Mouse (Mus musculus): ENCODE data around the gene Hist1h3a. TPM values are rescaled to one million over a fixed set of nuclear protein-coding genes. Genes with fewer than 3 reads are reported as not detected.

The Hist1h3a gene
- total and polyA plus RNA-seq, 3 experiments = 5.3 to 261 (median 139) TPM

DNA sequence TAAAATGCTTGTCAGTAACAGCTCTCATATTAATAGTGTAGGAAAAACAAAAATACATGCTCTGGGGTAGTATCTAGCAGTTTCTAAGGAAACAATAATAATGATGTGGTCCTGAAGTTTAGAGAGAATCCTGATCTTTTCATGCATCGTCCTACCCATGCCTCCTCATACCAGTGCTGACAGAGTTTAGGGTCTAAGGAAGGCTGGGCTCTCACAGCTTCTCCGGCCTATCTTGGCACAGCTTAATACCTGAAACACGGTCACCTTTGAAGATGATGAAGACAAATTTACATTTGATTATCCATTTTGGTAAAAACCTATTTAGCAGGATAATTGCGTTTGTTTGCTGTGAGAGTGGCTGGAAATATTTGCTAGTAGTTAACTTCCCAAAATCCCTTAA lies 18.2 kb downstream of the Hist1h3a start:
- no peak for DNase-seq (ENCODE audit: low spot score)
- H3K4me1 ChIP-seq (ENCODE audit: insufficient read depth, low read depth, low read length) = peaks cover 35% of the 10 kb centered on the region
- ATAC-seq (ENCODE audit: extremely low read depth, insufficient number of reproducible peaks, low FRiP score, poor library complexity, severe bottlenecking) = no peak

GRCm38 (mm10) chr13:23743215-23743614 lies 19.0 kb downstream of the Hist1h3a start:
- no peaks in the 10 kb centered on the region for H3K36me3 ChIP-seq (replicated peaks)
- H3K27me3 ChIP-seq (ENCODE audit: insufficient read depth, low read length) = no peaks in the 10 kb centered on the region
- ATAC-seq (ENCODE audit: extremely low read depth, insufficient number of reproducible peaks, low FRiP score, poor library complexity, severe bottlenecking) (no peak), DNase-seq (ENCODE audit: low spot score) (no peak)
- H3K4me1 ChIP-seq (ENCODE audit: insufficient read depth, low read depth, low read length) = peaks cover 29% of the 10 kb centered on the region
- TF ChIP-seq POLR2AphosphoS5 (IDR thresholded peaks at IDR 0.05; ENCODE audit: insufficient replicate concordance, low read depth, low read length) = 0 out of 2 replicates have a peak, but pooled peaks have one; percentile 90
- TF ChIP-seq GATA1 (IDR thresholded peaks at IDR 0.05; ENCODE audit: borderline replicate concordance, low read length) = no peak
- no peak for TF ChIP-seq TAL1 (conservative IDR thresholded peaks at IDR 0.05; ENCODE audit: low read depth, low read length)
- no peak for TF ChIP-seq GATA2 (IDR thresholded peaks at IDR 0.05; ENCODE audit: borderline replicate concordance, low read depth, low read length)
- no peak for TF ChIP-seq CTCF (IDR thresholded peaks at IDR 0.05; ENCODE audit: low read depth, low read length)
- no peaks in the 10 kb centered on the region for H3K9me3 ChIP-seq (replicated peaks)
- H3K4me3 ChIP-seq (ENCODE audit: low read depth, low read length) = no peak overlapping the region

More for the DNA sequence above, 18.2 kb downstream of the Hist1h3a start:
- H3K9me3 ChIP-seq (replicated peaks) = no peaks in the 10 kb centered on the region
- H3K36me3 ChIP-seq (replicated peaks) = no peaks in the 10 kb centered on the region
- no peak for TF ChIP-seq CTCF (IDR thresholded peaks at IDR 0.05; ENCODE audit: low read depth, low read length)
- peak; percentile 97; the same call in 1 of the 2 replicates for TF ChIP-seq POLR2AphosphoS5 (IDR thresholded peaks at IDR 0.05; ENCODE audit: insufficient replicate concordance, low read depth, low read length)
- no peaks in the 10 kb centered on the region for H3K27me3 ChIP-seq (ENCODE audit: insufficient read depth, low read length)
- H3K4me3 ChIP-seq (ENCODE audit: low read depth, low read length) = no peak overlapping the region

DNA sequence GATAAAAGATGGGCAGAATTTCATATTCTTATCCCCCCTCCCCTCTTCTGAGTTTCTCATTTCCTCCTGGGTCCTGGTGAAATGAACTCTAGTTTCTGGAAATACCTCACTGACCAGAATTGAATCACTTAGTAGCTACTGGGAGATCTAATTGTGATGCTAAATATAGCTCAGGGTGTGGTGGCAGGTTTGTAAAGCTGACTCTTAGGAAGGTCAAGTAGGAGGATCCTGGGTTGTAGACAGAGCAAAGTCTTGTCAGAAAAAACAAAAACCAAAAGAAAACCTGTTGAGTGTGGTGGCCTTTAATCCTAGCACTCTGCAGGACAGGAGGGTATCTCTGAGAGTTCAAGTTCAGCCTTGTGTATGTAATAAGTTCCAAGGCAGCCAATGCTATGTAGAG lies 20.2 kb downstream of the Hist1h3a start:
- TF ChIP-seq GATA1 (IDR thresholded peaks at IDR 0.05; ENCODE audit: borderline replicate concordance, low read length) (no peak), CTCF (IDR thresholded peaks at IDR 0.05; ENCODE audit: low read depth, low read length) (no peak), POLR2AphosphoS5 (IDR thresholded peaks at IDR 0.05; ENCODE audit: insufficient replicate concordance, low read depth, low read length) (peak; percentile 57; the same call in 1 of the 2 replicates), TAL1 (conservative IDR thresholded peaks at IDR 0.05; ENCODE audit: low read depth, low read length) (no peak)
- Histone ChIP-seq H3K4me1 (ENCODE audit: insufficient read depth, low read depth, low read length) (peaks cover 28% of the 10 kb centered on the region), H3K36me3 (replicated peaks) (no peaks in the 10 kb centered on the region), H3K4me3 (ENCODE audit: low read depth, low read length) (no peak overlapping the region), H3K9me3 (replicated peaks) (no peaks in the 10 kb centered on the region), H3K27me3 (ENCODE audit: insufficient read depth, low read length) (no peaks in the 10 kb centered on the region)
- no peak for DNase-seq (ENCODE audit: low spot score)
- no peak for ATAC-seq (ENCODE audit: extremely low read depth, insufficient number of reproducible peaks, low FRiP score, poor library complexity, severe bottlenecking)

GRCm38 (mm10) chr13:23740910-23741309 lies 21.3 kb downstream of the Hist1h3a start:
- ATAC-seq (ENCODE audit: extremely low read depth, insufficient number of reproducible peaks, low FRiP score, poor library complexity, severe bottlenecking) (no peak), DNase-seq (ENCODE audit: low spot score) (no peak)
- H3K4me3 ChIP-seq (ENCODE audit: low read depth, low read length) = no peak overlapping the region; the same call in 1 of the 2 replicates
- H3K9me3 ChIP-seq (replicated peaks) = no peaks in the 10 kb centered on the region
- H3K27me3 ChIP-seq (ENCODE audit: insufficient read depth, low read length) = no peaks in the 10 kb centered on the region
- no peaks in the 10 kb centered on the region for H3K36me3 ChIP-seq (replicated peaks)
- peaks cover 26% of the 10 kb centered on the region for H3K4me1 ChIP-seq (ENCODE audit: insufficient read depth, low read depth, low read length)
- no peak for TF ChIP-seq GATA1 (IDR thresholded peaks at IDR 0.05; ENCODE audit: borderline replicate concordance, low read length)

GRCm38 (mm10) chr13:23740256-23740840 lies 21.8 kb downstream of the Hist1h3a start:
- no peaks in the 10 kb centered on the region for H3K36me3 ChIP-seq (replicated peaks)
- TF ChIP-seq GATA2 (IDR thresholded peaks at IDR 0.05; ENCODE audit: borderline replicate concordance, low read depth, low read length) (no peak), POLR2AphosphoS5 (IDR thresholded peaks at IDR 0.05; ENCODE audit: insufficient replicate concordance, low read depth, low read length) (peak; percentile 19; the same call in 1 of the 2 replicates), GATA1 (IDR thresholded peaks at IDR 0.05; ENCODE audit: borderline replicate concordance, low read length) (no peak)
- no peak for DNase-seq (ENCODE audit: low spot score)
- no peaks in the 10 kb centered on the region for H3K9me3 ChIP-seq (replicated peaks)
- peak overlapping the region; percentile 71 for H3K4me3 ChIP-seq (ENCODE audit: low read depth, low read length)
- peaks cover 24% of the 10 kb centered on the region for H3K4me1 ChIP-seq (ENCODE audit: insufficient read depth, low read depth, low read length)
- ATAC-seq (ENCODE audit: extremely low read depth, insufficient number of reproducible peaks, low FRiP score, poor library complexity, severe bottlenecking) = no peak
- H3K27me3 ChIP-seq (ENCODE audit: insufficient read depth, low read length) = no peaks in the 10 kb centered on the region

DNA sequence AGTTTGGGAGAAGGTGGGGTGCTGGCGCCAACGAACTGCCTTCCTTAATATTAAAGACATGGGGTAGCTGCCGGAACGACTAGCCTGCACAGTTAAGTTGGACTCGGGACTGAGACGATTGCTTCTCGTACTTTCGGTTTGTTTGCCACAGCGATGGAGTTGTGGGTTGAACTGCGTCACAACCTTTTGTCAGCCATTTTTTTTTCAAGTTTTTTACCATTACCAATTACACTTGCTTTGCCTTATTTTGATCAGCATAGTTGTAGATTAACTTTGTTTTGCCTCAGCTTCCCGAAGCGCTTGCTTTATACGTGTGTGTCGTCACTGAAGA lies 22.3 kb downstream of the Hist1h3a start:
- no peak for ATAC-seq (ENCODE audit: extremely low read depth, insufficient number of reproducible peaks, low FRiP score, poor library complexity, severe bottlenecking)
- Histone ChIP-seq H3K4me3 (ENCODE audit: low read depth, low read length) (peak overlapping the region; percentile 71), H3K4me1 (ENCODE audit: insufficient read depth, low read depth, low read length) (peaks cover 24% of the 10 kb centered on the region), H3K36me3 (replicated peaks) (no peaks in the 10 kb centered on the region), H3K27me3 (ENCODE audit: insufficient read depth, low read length) (no peaks in the 10 kb centered on the region), H3K9me3 (replicated peaks) (no peaks in the 10 kb centered on the region)
- DNase-seq (ENCODE audit: low spot score) = no peak
- TF ChIP-seq CTCF (IDR thresholded peaks at IDR 0.05; ENCODE audit: low read depth, low read length) (no peak), POLR2AphosphoS5 (IDR thresholded peaks at IDR 0.05; ENCODE audit: insufficient replicate concordance, low read depth, low read length) (peak; percentile 55)

Measured in G1E (cell line).